Mouse (Mus musculus) myocyte (in vitro differentiated cells): ENCODE results near the gene C2cd4d.

Experiments
- CEBPB ChIP-seq: IDR thresholded peaks from 2 replicates; pipeline ENCODE4 v1.6.1; 2011; ENCODE audit warnings: mild to moderate bottlenecking, moderate library complexity; ENCODE audit not compliant: poor library complexity, insufficient read depth, severe bottlenecking
- E2F4 ChIP-seq: IDR thresholded peaks from one replicate; pipeline ENCODE4 v1.6.1; 2011; ENCODE audit warnings: mild to moderate bottlenecking, control low read depth, moderate library complexity; ENCODE audit not compliant: insufficient read depth
- MAX ChIP-seq: IDR thresholded peaks from one replicate; pipeline ENCODE4 v1.6.1; 2011; ENCODE audit warnings: low read depth, mild to moderate bottlenecking, control low read depth
- MYOD1 ChIP-seq, 3 experiments: IDR thresholded peaks; one replicate each; pipeline ENCODE4 v1.6.1; 2011; ENCODE audit warnings: control low read depth in 2 of 3, low read depth in 2 of 3, mild to moderate bottlenecking in 2 of 3, moderate library complexity in 1 of 3; ENCODE audit not compliant: insufficient read length in 2 of 3, control insufficient read depth in 1 of 3
- MYOG ChIP-seq, 3 experiments: IDR thresholded peaks; one replicate each; pipeline ENCODE4 v1.6.1; 2011; ENCODE audit warnings: control low read depth in 2 of 3, low read depth in 2 of 3, mild to moderate bottlenecking in 2 of 3; ENCODE audit not compliant: insufficient read length in 2 of 3, control insufficient read depth in 1 of 3, insufficient read depth in 1 of 3
- POLR2A ChIP-seq: IDR thresholded peaks from one replicate; pipeline ENCODE4 v1.6.1; 2011; ENCODE audit warnings: low read depth, mild to moderate bottlenecking, control low read depth, moderate library complexity; ENCODE audit not compliant: insufficient read length
- POLR2AphosphoS2 ChIP-seq: IDR thresholded peaks from one replicate; pipeline ENCODE4 v1.6.1; 2011; ENCODE audit warnings: low read depth, control low read depth; ENCODE audit not compliant: insufficient read length
- TCF12 ChIP-seq: IDR thresholded peaks from one replicate; pipeline ENCODE4 v1.6.1; 2011; ENCODE audit warnings: mild to moderate bottlenecking, control low read depth; ENCODE audit not compliant: poor library complexity, insufficient read depth, severe bottlenecking
- USF1 ChIP-seq: IDR thresholded peaks from one replicate; pipeline ENCODE4 v1.6.1; 2011; ENCODE audit warnings: low read depth, mild to moderate bottlenecking, control low read depth, moderate library complexity

GRCm38 (mm10) chr3:94328681-94329080 lies 33.6 kb upstream of the C2cd4d start:
- no peak for TF ChIP-seq MYOD1 (IDR thresholded peaks at IDR 0.05; ENCODE audit: control insufficient read depth in 1 of 3, insufficient read length in 2 of 3, low read depth in 2 of 3)
- TF ChIP-seq POLR2AphosphoS2, result no peak
- no peak for TF ChIP-seq CEBPB
- TF ChIP-seq POLR2A, result no peak
- no peak for TF ChIP-seq USF1
- TF ChIP-seq MAX, result no peak
- no peak for TF ChIP-seq E2F4
- TF ChIP-seq MYOG (IDR thresholded peaks at IDR 0.05; ENCODE audit: control insufficient read depth in 1 of 3, insufficient read depth in 1 of 3, insufficient read length in 2 of 3, low read depth in 2 of 3), result no peak
- no peak for TF ChIP-seq TCF12
